Mouse (Mus musculus) lung, adult 2 months (tissue): ENCODE data around the gene Nt5dc2.

Experiments
- CTCF ChIP-seq: fragments of 200-500 bp; IDR thresholded peaks from 2 replicates; pipeline ENCODE4 v1.5.1; 2011; ENCODE audit warnings: mild to moderate bottlenecking, low read length, control low read depth; ENCODE audit not compliant: insufficient read depth
- POLR2A ChIP-seq: fragments of 200-500 bp; IDR thresholded peaks from 2 replicates; pipeline ENCODE4 v1.6.1; 2011; ENCODE audit warnings: low read depth, mild to moderate bottlenecking, control low read depth, low read length, borderline replicate concordance; ENCODE audit errors: extremely low read depth

DNA sequence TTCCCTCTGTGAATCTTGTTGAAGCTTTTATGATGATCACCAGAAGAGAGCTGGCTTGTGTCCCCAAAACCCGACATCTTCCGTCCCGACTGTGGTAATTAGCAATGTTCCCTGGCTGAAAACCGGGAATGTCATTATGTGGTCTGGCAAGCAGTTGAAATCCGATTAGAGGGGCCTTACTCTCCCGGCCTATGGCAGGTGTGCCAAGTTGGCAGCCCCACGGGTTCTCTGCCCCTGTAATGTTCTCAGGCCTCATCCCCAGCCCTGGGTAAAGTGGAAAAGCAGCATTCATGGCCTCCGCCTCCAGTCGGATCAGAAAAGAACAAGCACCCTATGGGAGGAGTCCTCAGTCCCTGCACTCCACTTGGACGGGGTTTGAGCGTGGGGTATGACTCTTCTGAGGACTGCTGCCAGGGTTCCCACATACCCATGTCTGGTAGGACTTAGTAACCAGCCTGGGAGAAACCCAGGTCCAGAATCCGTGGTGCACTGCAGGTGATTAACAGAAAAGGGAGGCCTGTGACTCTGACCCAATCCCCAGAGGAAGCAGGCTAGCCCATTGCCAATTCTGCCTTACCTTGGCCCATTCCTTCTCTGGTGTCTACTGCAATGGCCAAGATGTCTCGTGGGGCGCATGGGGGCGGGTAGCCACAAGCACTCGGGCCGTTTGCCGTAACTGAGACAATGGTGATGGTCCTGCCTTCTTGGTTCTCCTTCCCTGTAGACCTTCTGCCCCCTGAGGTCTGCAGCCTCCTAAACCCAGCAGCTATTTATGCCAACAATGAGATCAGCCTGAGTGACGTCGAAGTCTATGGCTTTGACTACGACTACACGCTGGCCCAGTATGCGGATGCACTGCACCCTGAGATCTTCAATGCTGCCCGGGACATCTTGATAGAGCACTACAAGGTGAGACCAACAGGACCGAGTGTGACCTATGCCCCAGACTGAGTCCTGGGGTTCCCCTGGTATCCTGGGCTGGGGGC is 3.5 kb downstream of the Nt5dc2 start:
- TF ChIP-seq POLR2A = no peak
- TF ChIP-seq CTCF = no peak
